Mouse (Mus musculus) gonadal fat pad, adult 2 months (tissue): ENCODE results near the gene Rps26. TPM values are rescaled to one million over a fixed set of nuclear protein-coding genes. Genes with fewer than 3 reads are reported as not detected.

Source experiments
- DNase-seq: peaks from one replicate; pipeline ENCODE4 v3.0.0-alpha.2; 2012; ENCODE audit warnings: low read depth
- polyA plus RNA-seq: library from polyadenylated mRNA; depleted of rRNA; stranded (reverse); fragments of >200 nt; gene quantifications from 2 replicates; pipeline ENCODE4 v1.2.3, GENCODE M21; 2012; rRNA removed

Gene Rps26
- polyA plus RNA-seq: 1,272 and 1,645 TPM in 2 replicates

DNA sequence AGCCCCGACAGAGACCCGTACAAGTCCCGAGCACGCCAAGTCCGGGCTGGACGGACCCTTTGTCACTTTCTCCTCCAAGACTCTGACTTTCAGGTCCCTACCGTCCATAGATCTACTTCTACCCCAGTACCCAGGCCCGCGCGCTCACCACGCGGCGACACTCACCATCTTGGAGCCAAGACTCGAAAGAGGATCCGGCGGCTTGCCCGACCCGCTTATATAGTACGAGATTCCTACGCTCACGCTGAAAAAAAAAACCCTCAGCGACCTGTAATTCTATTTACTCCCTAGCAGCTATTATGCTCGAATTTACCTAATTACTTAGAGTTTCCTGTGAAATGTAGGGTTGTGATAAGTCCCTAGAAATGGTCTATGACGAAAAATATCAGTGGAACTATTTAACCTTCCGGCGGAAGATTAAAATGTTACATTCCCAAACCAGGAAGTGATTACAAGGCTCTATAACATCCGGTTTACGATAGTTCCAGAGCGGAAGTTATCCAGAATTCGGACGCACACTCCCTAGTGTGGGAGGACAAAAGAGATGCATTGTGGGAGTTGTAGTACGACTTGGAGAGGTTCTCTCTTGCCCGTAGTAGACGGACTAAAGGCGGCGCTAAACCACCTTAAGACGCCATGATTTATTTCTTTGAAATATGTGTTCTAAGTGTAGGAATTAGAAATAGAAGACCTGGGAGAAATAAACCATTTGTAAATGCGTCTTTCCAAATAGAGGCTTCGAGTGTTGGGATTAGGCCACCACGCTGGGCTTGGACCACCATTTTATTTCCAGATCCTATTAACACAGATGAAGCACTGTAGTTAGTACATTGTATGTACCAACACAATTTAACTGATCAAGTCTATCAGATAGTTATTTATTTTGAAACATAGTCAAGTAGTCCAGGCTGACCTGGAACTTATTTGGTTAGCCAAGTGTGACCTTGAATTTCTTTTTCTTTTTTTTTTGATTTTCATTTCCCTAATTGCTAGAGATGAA, at the start of gene Rps26:
TSS of gene Rps26 (minus strand) at position 437 of the 1,000 bp plus-strand sequence.
- DNase-seq: peak; percentile 100

- no peak for DNase-seq
Measured at GRCm38 (mm10) chr10:128674469-128675008, 48.0 kb upstream of the Rps26 start.

- no peak for DNase-seq
Measured at GRCm38 (mm10) chr10:128673763-128674468, 47.4 kb upstream of the Rps26 start, which contains the start of gene Suox. Gene Suox (minus strand): TSS chr10:128674073.

DNA sequence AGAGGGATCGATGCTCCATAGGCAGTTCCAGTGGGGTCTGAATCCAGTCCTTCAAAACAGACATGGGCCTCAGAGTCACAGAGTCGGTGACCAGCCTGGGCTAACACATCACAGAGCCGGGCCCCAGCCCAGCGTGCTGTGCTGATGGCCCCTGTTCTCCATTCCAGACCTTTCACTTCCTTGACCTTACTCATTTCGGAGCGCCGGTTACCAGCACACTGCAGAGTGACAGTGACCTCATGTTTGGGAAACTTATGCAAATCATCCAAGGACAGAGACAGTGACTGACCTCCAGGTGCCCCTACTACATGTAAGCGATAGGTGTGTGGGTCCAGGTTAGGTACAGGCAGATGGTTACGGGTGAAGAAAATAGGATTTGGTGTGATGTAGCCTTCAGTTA, 44.6 kb upstream of the Rps26 start:
- DNase-seq: no peak

- DNase-seq: no peak
Measured at GRCm38 (mm10) chr10:128668790-128669672, 42.5 kb upstream of the Rps26 start.

DNA sequence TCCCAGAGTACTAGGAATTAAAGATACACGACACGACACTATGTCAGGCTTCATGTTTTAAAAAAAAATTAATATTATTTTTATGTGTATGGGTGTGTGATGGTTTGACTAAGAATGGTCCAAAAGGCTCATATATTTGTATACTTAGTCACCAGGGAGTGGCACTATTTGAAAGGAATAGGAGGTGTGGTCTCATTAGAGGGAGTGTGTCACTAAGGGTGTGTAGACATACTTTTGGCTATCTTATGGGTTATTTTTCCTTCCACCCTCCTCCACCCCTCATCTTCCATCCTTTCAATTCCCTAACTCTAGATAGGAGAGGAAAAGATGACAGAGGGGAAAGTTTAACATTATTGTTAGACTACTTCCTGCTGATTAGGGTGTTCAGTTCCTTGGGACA, 39.3 kb upstream of the Rps26 start:
- no peak for DNase-seq

DNA sequence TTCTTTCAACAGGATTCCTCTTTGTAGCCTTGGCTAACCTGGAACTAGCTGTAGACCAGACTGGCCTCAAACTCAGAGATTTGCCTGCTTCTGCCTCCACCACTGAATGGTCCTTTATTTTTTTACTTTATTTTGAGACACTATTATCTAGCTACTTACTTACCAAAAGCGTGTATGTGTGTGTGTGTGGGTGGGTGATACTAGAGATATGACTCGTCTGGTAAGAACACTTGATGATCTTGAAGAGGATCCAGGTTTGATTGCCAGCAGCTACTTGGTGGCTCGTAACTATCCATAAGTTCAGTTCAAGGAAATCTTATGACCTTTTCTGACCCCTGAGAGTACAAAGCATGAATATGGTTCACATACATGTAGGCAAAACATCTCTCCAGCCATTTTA, 38.8 kb upstream of the Rps26 start:
- no peak for DNase-seq

DNA sequence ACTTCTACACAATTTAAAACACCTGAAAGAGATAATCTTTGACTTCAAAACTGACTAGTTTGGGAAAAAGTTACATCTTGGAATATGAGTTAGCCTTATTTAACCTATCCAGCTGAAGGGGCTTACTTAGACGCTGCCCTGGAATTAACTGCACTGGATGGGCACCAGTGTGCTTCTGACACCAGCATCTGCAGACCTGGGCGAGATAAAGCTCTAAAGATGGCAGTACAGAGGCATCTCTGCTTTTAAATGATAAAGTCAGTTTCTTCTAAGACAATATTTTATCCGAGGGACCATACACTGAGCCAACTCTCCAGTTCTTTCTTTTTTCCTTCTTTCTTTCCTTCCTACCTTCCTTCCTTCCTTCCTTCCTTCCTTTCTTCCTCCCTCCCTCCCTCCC, 38.3 kb upstream of the Rps26 start:
- no peak for DNase-seq

- DNase-seq: no peak
Measured at GRCm38 (mm10) chr10:128663441-128664220, 37.1 kb upstream of the Rps26 start.

GRCm38 (mm10) chr10:128662465-128662864, 35.9 kb upstream of the Rps26 start:
- DNase-seq: no peak

- DNase-seq: no peak
Measured at GRCm38 (mm10) chr10:128659490-128659889, 32.9 kb upstream of the Rps26 start.

DNA sequence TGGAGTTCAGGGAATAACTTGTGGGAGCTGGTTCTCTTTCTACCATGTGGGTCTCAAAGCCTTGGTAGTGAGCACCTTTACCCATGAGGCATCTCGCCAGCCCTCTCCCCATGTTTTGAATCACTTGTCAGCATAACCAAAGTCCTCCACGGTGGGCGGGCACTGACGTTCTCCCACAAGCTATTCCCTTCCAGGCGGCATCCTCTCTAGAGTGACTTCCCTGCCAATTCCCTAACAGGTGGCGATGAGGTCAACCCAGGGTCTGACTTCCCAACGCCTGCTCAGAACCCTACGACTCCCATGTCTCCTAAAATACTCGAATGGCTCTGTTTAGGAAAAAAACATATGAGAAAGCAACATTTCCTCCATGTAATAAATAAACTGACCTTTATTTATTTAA, 31.3 kb upstream of the Rps26 start:
- no peak for DNase-seq

DNA sequence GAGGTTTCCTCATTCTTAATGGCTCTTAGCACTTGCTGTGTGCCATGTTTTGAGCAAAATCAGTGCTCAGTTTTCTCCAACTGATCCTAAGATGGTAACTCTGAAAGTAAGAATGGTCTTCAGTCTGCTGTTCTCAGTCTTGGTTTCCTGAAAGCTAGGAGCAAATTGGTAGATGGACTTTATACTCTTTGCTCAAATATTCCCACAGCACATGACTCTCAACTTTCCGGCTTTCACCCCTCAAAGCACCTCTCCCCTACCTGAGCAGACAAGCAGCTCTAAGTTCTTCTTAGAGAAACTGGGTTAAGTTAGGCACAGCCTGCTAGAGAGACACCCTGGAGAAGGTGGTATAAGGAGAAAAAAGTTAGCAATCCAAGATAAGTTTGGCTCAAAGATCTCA, 30.2 kb upstream of the Rps26 start:
- no peak for DNase-seq

- DNase-seq: no peak
Measured at GRCm38 (mm10) chr10:128655254-128655653, 28.7 kb upstream of the Rps26 start.

- DNase-seq: no peak
Measured at GRCm38 (mm10) chr10:128653866-128654265, 27.3 kb upstream of the Rps26 start.

DNA sequence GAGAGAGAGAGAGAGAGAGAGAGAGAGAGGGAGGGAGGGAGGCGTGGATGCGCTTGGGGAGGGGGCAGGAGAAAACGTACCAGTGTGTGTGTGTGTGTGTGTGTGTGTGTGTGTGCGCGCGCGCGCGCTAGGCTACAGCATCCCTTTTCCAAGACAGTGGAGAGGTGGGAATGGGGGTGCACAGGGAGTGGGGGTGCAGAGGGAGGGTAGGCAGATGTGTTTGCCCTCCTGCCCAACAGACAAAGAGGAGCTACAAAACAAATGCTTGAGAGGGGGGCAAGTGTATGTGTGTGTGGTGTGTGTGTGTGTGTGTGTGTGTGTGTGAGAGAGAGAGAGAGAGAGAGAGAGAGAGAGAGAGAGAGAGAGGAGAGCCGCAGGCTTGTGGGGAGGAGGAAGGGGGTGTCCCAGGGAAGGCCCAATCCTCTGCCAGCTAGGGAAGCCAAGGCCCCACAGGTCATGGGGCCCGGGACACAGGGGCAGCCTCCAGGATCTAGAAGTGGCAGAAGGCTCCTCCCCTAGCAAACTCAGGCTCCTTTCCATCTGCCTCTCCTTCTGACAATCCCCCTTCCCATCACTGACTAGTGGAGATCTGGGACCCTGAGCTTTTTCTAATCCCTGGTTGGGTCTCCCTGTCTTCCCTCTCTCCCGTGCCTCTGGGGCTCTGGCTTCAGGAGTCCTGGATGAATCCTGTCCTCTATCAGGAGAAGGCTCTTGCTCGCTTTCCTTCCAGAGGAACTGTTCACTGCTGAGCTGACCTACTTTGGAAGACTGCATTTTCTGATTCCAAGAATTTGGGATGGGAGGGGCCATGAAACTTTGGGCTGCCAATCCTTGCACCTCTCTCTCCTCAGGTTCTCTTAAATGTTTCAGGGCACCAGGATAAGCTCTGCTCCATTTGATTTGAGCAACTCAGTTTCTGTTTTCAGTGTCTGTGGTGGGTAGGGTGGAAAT, 19.9 kb upstream of the Rps26 start:
- DNase-seq: no peak

GRCm38 (mm10) chr10:128645111-128646011, 18.8 kb upstream of the Rps26 start, which contains the start of gene Ikzf4:
Gene Ikzf4 (minus strand): TSS chr10:128645991.
- DNase-seq: no peak

DNA sequence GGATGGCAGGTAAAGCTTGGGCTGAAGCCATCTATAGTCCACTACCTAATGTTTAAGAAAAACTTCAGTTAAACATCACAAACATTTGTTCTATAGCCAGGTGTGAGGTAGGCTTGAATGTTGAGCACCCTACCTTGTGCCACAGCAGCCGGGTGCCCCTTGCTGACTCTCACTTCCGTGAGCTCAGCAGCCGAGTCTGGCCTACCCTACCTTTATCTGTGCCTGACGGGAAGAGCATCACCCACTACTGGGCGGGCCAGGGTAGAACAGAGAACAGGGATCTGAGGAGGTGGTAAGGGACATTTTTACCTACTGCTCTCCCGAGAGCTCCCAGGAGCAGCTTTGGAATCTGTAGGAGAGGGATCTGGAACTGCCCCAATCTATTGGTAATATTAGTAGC, 16.2 kb upstream of the Rps26 start:
- no peak for DNase-seq
